Mouse (Mus musculus) B cell, adult 67 days (primary cell): ENCODE data around the gene Defb35. TPM values are rescaled to one million over a fixed set of nuclear protein-coding genes. Genes with fewer than 3 reads are reported as not detected.

Experiments used
- total RNA-seq, 2 experiments: library from RNA; stranded (reverse); gene quantifications; 4 replicates each; pipeline ENCODE4 v1.2.4; 2023

The Defb35 gene
- total RNA-seq: not detected

DNA sequence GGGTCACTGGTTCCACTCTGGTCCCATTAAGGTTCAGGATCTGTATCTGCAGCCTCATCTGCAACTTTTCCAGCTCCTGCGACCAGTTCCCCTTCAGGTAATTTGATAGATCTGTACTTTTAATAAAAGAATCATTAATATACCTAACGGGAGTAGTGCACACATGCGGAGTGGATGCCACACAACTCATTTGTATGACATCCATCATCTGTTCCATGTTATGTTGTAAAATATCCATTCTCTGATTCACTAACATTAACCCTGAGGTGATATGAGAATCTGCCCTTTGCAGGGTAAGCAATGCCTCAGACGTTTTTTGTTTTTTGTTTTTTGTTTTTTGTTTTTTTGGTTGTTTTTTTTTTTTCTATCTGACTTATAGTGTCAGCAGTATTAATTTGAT lies at the start of gene Defb35:
TSS of gene Defb35 (plus strand) at position 301 of the 400 bp plus-strand sequence.

GRCm38 (mm10) chr8:21906290-21906689 lies 31.9 kb upstream of the Defb35 start, which contains the start of gene Defb11:
TSS of gene Defb11 (minus strand) at chr8:21906412.

DNA sequence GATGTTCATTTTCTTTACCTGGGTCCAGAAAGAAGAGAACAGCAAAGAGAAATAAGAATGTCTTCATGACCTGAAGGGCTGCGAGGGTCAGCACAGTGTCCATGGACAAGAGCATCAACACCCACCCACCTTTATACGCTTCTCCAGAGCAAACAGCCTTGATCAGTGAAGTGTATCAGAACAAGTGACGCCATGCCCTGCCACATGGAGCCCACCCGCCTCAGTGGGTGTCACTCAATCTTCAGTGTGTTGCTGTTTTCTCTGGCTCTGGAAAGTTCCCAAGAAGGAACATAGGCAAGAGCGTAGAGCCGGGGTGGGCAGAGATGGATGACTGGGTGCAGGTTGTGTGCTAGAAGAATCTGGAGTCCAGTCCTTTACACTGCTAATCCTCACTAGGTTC lies 5.5 kb upstream of the Defb35 start, which contains the start of gene Defb15:
TSS of gene Defb15 (minus strand) at position 101 of the 400 bp plus-strand sequence.

GRCm38 (mm10) chr8:21946462-21946861 lies 8.3 kb downstream of the Defb35 start, which contains the start of gene Defb13:
TSS of gene Defb13 (plus strand) at chr8:21946762.

DNA sequence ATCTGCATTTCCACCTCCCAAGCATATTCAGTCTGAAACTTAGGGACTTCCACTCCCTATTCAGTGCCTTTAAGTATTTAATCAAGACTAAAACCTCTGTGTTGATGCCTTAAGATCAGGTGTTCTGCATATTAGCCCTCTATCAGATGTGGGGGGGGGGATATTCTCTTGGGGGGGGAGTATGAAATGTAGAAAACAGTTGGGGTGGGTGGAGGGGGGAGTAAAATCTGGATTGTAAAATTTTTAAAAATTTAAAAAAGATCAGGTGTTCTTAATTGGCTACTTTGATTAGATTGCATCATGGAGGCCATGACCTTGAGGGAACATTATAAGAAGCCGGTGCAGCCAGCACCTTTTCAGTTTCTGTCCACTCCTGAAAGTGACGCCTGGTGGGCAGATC lies 20.3 kb downstream of the Defb35 start, which contains the start of gene Fam90a1a:
TSS of gene Fam90a1a (plus strand) at position 301 of the 400 bp plus-strand sequence.

GRCm38 (mm10) chr8:21969475-21969874 lies 31.3 kb downstream of the Defb35 start, which contains the start of gene Ccdc70:
TSS of gene Ccdc70 (plus strand) at chr8:21969775.

Other genes with a start within 250 kb of the Defb35 start
- not detected for gene AY761184, start 234.7 kb upstream of the Defb35 start, total RNA-seq
- not detected for gene Defa24, start 203.9 kb upstream of the Defb35 start, total RNA-seq
- gene Defb50, start 114.8 kb upstream of the Defb35 start, total RNA-seq: not detected
- not detected for gene Defb2, start 98.4 kb upstream of the Defb35 start, total RNA-seq
- not detected for gene Defb10, start 79.5 kb upstream of the Defb35 start, total RNA-seq
- gene Defb9, start 52.9 kb upstream of the Defb35 start, total RNA-seq: not detected
- not detected for gene Defb11, start 31.9 kb upstream of the Defb35 start, total RNA-seq
- not detected for gene Defb15, start 5.6 kb upstream of the Defb35 start, total RNA-seq
- gene Defb13, start 8.4 kb downstream of the Defb35 start, total RNA-seq: not detected
- gene Fam90a1a, start 20.4 kb downstream of the Defb35 start, total RNA-seq: not detected
- gene Ccdc70, start 31.4 kb downstream of the Defb35 start, total RNA-seq: not detected
- under 1 TPM; 0.52 to 0.62 TPM for gene Atp7b, start 122.0 kb downstream of the Defb35 start, total RNA-seq
- gene Alg11, start 122.4 kb downstream of the Defb35 start, total RNA-seq: 10 to 100 TPM; 17.5 to 21.8 TPM
- not detected for gene Nek5, start 186.7 kb downstream of the Defb35 start, total RNA-seq
- 1 to 10 TPM; 5.8 to 6.6 TPM for gene Nek3, start 228.1 kb downstream of the Defb35 start, total RNA-seq
- 1 to 10 TPM; 1.9 to 2.4 TPM for gene Ckap2, start 247.5 kb downstream of the Defb35 start, total RNA-seq